Mouse (Mus musculus) c-Kit-positive CD71-positive TER-119-negative erythroid progenitor cells, embryonic 14.5 days (primary cell): Measurements from ENCODE around the gene Dennd5a.
A peak's percentile ranks its signal among the peaks of the same experiment; 100 is the strongest.

Source experiments
- DNase-seq: peaks from one replicate; pipeline ENCODE4 v3.0.0-alpha.2; 2013; ENCODE audit warnings: low read depth

Dennd5a gene

DNA sequence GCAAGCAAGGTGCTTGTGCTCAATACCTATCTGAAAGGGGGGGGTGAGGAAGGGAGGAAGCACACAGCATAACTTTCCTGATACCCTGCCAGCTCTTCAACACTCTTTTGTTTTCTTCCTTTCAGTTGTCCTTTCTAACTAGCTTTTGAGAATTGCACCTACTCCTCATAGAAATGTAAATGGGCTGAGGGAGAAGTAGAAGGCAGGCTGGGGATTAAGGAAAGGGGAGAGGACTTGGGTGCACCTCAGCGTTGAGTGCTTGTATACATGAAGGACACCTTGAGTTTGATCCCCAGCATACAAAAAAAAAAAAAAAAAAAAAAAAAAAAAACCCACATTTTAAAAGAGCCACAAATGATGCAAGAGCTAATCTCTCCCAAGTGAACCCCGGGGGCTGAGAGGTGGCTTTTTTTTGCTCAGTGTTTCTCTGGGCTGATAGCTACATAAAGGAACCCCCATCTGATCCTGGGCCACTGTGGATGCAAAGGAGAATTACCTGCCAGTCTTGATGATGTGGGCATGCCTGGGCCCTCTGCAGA lies 78.6 kb downstream of the Dennd5a start:
- DNase-seq: no peak

DNA sequence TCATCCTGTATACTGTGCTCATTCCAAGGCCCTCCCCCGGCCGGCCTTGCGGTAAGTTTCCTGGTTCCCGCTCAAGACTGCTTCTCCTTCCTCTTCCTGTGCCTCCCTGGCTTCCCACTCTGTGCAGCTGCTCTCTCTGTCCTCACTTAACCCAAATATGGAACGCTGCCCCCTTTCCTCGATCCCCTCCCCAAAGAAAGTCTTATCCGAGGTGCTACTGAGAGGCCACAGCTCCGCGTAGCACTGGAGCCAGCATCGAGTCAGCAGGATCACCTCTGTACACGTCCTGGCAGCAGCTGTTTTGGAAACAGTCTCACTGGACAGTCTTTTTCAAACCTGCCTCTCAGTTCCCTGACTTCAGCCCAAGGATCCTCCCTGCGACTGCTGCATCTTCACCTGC lies 81.1 kb downstream of the Dennd5a start:
- no peak for DNase-seq

DNA sequence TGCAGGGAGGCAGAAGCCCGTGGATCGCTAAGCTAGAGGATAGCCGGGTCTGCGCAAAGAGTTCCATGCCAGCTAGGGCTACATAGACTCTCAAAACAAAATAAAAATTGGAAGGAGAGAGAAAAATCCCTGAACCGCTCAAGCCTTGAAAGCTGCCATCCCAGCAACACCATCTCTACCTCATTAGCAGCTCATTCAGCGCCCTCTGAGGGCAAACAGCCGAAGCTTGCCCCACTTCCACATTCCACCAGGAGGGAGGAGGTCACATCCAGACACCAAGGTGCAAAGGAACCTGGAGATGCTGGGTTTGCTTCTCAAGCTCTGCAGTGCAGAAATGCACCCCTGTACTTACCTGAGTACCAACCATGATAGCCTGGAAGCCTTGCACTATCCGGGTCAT lies 84.2 kb downstream of the Dennd5a start:
- DNase-seq: no peak

DNA sequence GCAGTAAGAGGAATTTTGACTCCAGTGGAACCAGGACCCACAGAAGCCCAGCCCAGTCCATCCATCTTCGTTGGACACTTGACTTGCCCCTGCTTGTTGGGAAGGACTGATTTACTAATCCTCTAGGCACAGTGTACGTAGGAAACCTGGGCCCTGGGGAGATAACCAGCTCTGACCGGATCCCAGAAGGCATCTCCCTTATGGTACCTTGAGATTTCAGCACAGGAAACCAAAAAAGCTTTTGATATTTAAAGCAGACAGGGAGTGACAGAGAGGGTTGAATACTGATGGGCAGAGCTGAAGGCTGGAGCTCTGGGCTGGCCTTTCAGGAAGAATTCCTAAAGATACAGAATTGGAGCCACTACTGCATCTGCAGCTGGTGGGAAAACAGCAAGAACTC lies 84.7 kb downstream of the Dennd5a start:
- no peak for DNase-seq

DNA sequence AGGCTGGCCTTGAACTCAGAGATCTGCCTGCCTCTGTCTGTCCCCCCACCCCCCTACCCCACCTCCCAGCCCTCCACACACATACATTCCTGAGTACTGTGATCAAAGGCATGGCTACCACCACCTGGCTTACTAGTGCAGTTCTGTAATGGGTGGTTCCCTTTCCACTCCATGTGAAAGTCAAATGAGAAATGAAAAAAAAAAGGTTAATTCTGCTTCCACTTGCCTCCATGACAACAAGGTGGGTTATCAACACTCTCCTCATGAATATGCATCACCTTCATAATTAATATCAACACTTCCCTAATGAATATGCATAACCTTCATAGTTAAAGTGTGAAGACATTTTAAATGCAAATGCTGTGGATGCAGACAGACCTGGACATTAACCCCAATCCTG lies 85.2 kb downstream of the Dennd5a start:
- no peak for DNase-seq

DNA sequence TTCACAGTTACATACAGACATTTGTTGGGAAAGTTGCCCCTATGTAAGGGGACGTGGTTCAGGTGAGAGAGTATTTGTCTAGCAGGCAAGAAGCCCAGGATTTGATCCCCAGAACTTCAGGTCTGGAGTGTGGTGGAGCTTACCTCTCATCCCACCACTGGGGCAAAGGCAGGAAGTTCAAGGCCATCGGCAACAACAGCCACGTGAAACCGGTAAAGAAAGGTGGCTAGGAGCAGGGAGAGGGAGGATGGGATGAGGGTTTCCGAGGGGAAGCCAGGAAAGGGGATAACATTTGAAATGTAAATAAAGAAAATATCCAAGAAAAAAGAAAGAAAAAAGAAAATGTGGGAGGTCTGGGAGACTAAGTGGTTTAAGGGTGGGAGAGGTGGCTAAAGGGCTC lies 87.1 kb downstream of the Dennd5a start:
- DNase-seq: no peak

DNA sequence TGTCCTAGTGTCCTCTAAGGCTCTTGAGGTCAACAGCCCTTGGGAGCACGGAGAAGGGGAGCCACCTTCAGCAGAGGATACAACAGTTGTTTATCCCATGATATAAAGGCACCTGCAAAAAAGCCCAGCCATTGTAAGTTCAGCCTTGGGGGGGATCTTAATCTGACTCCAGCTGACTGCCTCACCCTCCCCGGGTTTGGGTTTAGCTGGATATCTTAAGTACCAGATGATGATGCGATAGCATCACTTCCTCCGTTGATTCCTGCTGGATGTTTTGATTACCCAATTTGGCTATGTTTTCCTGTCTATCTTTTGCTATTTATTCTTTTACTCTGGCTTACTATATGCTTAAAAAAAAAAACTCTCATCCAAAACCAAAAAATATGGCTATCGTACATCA lies 89.0 kb downstream of the Dennd5a start:
- DNase-seq: no peak

DNA sequence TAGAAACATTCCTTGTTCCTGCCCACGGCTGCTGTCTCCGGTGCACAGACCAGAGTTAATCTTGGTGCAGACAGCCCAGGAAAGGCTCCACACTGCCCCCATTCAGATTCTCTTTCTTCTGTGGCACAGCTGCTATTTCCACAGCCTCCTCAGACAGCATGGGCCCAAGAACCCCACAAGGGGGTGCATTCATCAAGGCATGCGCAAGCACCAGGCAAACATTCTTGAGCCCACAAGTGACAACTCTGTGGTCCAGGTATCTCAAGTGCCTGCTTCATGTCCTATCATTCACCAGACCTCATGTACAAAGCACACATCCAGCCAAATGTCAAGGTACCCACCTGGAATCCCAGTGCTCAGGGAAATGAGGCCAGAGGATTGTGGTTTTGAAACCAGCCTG lies 91.8 kb downstream of the Dennd5a start:
- no peak for DNase-seq

DNA sequence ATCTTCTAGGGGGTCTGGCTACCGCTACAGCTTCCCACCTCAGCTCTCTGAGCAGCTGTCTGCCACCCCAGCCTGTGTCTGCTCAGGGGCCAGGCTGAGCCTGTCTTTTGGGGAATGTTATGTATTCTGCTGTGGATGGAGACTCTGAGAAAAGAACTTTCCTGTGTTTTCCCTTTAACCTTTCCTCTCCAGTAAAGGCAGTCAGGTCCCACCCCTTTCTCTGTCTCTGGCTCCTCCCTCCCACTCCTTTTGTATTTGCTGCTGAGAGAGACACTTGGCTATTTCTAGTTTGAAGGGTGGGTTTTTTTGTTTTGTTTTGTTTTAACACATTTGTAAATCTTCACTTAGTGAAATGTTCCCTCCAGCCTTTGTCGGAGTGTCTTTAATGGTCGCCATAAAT lies 93.6 kb downstream of the Dennd5a start:
- DNase-seq: no peak

DNA sequence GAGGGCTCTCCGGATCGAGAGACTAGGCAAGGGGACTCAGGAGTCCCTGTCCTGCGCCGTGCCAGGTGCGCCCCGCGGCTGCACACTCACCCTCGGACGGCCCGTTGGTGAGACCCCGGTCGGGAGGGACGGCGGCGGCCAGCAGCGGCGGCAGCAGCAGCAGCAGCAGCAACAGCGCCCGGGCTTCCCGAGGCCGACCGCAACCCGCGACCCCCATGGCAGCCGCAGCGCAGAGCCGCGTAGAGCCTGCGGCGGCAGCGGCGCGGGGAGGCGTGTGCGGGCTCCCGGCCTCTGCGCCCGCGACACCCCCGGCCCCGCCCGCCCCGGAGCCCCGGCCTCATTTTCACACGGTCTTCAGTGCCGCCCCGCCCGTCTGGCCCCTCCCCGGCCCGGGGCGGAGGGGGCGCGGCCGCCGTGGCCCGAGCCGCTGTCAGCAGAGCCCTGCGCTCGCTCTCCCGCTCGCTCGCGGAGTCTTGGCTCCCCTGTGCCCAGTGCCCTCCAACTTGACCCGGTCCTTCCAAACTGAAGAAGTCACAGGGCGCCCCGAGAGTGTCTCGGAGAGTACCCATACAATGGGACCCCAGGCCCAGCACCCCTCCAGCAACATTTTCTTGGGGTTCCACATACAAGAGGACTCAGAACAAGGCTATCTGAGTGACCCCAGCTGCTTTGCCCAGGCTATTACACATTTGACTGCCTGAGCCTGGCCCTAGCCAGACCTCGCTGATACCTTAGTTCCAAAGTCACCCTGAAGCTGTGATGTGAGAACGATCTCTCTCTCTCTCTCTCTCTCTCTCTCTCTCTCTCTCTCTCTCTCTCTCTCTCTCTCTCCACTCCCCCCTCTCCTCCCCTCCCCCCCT lies 94.7 kb downstream of the Dennd5a start, which contains the start of gene Scube2:
Gene Scube2, minus strand, starts transcription at position 310 of the 860 bp plus-strand sequence.
- DNase-seq: no peak

DNA sequence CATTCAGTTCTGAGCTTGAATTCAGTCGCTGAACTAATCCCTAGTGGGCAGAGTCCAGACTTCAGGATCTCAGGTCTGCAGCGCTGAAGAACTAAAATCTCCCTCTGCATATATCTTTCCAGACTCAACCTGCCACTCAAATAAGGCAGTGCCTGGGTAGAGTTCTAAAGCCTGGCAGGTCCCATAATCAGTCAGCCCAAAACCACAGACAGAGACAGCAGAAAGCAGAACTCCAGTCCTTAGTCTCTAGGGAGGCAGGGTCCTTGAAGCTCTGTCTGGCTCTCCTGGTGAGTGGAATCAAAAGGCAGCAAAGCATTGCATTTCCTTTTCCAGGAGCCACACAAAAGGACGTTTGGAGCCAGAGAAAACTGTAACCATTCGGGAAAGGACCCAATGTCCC lies 96.7 kb downstream of the Dennd5a start:
- no peak for DNase-seq

DNA sequence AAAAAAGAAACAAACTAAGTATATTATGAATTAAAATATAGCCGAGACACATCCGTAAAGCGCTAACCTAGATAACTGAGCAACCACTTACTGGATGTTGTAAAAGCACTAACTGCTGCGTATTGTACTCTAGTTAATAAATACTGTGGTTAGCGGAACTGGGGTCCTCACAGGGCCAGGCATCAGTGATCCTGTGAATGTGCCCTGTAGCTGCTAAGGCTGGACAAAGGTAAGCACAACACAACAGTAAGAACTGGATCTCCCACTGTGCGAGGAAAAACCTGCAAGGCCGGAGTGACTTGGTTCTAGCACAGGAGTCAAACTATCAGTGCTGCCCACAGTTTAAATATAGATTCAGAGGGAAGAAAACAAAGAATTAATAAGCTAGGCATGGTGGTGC lies 100.1 kb downstream of the Dennd5a start:
- no peak for DNase-seq

DNA sequence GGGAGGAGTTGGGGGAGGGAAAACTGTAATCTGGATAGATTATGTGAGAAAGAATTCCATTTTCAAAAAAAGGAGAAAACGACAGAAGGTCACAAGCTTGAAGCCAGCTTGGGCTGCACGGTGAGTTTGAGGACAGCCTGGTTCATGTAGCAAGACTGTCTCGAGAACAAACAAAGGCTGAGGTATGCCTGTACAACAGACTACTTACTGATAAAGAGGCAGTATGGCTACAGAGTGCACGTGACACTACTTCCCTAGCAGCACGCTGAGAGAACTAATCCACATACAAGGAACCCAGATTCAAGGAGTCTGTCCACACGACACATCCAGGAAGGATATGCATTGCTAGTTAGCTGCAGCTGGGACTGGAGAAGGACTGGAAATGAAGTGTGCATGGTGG lies 100.9 kb downstream of the Dennd5a start:
- no peak for DNase-seq

DNA sequence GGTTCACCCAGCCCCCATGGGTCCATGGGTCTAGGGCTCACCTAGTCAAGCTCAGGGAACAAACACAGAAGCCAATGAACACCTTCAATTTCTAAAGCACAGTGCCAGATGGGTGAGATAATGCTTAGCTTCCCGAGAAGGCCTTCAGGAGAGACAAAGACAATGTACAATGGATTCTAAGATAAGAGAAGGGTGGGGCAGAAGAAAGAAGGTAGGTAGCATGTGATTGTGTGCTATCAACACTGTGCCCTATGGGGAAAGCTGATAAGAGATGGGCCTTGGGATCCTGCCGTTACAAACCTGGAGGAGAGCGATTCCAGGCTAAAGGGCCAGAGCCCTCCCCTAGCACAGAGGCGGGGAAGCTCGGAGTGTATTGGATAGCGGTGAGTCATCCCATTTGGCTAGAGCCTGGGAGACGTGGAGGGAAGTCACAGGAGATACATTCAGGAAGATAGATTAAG lies 107.5 kb downstream of the Dennd5a start:
- DNase-seq: peak; percentile 54

DNA sequence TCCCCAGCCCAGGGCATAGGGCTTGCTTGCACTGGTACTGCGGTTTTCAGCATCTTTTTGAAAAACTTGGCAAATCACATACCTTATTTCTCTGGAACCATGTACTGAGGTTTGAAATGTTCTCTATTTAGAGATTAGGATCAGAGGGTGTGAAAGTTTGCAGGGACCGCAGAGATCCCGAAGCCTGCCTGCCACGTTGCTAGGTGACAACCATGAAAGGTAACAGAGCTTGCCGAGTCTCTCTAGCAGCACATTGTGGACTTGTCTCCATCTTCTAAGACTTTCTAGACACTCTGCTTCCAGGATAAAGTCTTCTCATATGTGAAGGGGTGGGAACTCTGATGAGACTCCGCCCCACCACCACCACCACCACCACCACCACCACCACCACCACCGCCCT lies 108.3 kb downstream of the Dennd5a start:
- no peak for DNase-seq

DNA sequence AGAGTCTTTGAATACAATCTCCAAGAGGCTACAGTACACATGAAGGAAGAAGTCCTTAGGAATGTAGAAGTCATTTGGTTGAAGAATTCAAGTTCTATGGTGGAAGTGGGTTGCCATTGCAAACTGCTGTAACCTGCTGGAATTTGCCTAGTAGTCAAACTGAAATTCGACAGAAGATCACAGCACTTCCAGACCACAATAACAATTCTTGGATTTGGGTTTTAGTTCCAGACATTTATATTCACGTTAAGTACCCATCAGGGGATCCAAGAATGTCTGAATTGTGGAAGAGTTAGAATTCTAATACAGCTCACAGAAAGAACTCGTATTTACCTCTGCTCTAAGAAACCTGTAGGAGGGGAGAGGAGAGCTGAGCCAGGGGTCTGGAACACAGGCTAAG lies 109.7 kb downstream of the Dennd5a start:
- no peak for DNase-seq

DNA sequence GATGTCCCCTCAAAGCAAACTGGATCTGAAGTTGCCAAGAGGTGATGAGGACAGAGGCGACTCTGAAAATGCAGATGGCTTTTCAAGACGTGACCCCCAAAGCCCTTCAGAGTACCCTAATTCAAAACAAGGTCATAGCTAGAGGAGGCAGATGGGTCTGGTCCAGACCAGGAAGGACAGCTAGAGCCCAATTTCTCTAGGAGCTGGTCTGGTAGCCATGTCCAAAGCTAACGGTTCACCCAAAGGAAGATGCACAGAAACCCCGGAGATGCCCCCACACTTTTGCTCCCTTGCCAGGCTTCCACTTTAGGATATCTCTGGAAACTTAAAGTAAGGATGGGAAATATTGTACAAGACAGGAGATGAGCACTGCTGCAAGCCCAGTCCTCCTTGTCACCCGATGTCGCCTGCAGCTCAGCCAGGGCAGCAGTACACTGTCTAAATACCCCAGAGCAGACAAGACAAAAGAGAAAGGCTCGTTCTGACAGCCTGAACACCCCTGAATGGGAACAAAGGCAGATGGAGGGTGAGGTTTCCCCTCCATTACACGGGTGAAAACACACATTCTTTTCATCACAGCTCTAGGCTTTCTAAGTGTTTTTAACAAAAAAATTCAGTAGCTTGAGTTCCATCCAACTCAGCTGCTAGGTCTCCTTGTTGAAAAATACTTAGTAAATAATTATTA lies 110.4 kb downstream of the Dennd5a start:
- no peak for DNase-seq

DNA sequence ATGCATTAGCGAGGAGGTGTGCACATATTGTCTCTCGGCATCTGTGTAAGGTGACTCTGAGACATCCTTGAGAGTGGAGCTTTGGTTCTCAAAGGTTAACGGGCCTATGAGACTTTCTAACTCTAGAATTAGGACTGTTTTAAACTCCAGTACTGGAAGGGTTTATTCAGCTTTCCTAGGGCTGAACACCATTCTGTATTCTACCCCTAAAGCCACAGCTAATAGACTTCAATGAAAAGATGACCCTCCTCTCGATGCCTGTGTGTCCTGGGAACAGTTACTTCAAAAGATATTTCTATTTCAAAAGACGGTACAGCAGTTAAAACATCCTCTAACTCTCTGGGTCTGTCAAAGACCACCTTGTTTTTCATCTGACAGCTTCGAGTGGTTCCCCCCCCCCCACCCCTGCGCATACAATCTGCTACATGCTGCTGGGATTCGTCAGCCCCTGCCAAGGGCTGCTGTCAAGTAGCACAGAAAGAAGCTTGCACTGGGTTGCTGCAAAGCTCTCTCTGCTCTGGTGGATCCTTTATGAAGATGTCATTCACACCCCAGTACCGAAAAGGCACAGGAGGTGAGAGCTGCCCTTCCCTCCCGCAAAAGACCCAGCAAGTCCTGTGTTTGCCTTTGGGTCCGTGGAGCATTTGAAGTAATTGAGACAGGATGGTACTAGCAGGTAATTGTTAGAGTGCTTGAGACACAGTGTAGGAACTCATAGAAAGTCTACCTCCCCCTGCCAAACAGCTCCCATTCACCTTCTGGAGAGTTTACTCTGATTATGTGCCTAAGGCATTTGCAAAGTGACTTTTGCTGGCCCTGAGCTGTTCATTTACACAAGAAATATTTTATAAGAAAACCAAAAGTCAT lies 111.2 kb downstream of the Dennd5a start:
- DNase-seq: no peak

DNA sequence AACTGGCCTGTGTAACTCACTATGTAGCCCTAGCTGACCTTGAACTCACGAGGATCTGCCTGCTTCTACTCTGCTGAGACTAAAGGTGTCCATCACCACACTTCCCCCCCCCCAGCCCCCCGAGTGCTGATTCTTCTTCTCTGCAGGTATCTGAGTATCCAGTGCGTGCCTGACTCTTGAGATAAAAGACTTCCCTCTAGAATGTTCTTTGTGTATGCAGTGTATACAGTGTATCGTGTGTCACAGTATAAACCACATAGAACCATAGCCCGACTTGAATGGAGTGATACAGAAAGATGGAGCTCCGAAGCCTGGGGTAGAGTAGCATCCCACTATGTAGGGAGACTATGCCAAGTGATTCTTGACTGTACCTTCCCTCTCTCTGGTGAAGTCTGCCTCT lies 116.2 kb downstream of the Dennd5a start:
- DNase-seq: no peak
